Mouse (Mus musculus) embryonic stem cell, embryonic (primary cell): ENCODE data around the gene Mme.

Experiments
- CTCF ChIA-PET, 4 experiments: fragments of 300-600 bp in 2 of 4; fragments of 350-600 bp in 2 of 4; sonication (Branson Sonifier 250); formaldehyde crosslinking; loops; one replicate each; lab custom pipeline; 2022; ENCODE audit warnings: inconsistent platforms in 2 of 4; lab: Charles Lee
- POLR2A ChIA-PET, 4 experiments: fragments of 300-600 bp in 2 of 4; fragments of 350-600 bp in 2 of 4; sonication (Branson Sonifier 250); formaldehyde crosslinking; loops; one replicate each; lab custom pipeline; 2022; ENCODE audit warnings: antibody characterized with exemption in 4 of 4, inconsistent platforms in 1 of 4; lab: Charles Lee

Mme gene

DNA sequence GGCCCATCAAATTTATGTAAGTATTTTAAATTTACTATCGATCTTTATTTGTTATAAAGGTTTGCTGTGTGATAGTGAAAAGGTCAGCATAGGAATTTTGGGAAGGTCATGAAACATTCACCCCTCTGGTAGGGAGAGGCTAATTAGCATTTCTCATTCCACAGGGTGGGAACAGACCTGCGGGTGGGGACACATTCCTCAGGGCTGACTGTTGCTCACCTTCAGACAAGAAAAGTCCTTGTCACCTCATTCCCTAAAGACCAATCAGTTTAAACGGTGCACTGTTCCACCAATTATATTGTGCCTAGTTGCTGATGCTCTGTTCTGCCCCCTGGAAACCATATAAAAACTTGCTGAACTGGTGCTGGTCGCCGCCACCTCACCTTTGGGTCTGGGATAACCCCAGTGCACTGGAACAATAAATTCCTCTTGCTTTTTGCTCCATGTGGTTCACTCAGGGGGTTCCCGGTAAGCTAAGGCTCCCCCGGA lies at the start of gene Mme:
TSS of gene Mme (plus strand) at position 439 of the 489 bp plus-strand sequence.
- POLR2A ChIA-PET = interaction anchor here in 1 of 4 experiments (1.9 kb wide), 1 partner anchor 54 kb away, joined by 9 read pairs; no protein-coding TSS in a partner anchor
- CTCF ChIA-PET = no interaction called here

DNA sequence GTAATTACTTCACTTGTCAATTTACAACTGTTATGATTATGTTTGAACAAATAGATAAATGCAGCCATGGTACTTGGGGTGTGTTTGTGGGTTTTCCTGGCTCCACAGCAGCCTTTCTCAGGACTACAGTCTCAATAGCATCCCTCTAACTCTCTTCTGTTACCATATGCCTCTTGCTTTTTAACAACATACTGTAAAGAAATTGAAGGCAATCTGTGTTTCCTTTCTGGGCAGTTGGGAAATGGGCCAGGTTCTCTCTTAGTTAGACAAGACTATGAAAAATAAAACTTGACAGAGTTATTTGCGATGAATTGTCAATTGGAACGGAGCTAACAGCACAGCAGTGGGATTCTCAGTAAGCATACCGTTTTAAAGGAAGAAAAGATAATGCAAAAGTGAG lies 44.8 kb upstream of the Mme start:
- POLR2A ChIA-PET = no interaction called here
- CTCF ChIA-PET = no interaction called here

DNA sequence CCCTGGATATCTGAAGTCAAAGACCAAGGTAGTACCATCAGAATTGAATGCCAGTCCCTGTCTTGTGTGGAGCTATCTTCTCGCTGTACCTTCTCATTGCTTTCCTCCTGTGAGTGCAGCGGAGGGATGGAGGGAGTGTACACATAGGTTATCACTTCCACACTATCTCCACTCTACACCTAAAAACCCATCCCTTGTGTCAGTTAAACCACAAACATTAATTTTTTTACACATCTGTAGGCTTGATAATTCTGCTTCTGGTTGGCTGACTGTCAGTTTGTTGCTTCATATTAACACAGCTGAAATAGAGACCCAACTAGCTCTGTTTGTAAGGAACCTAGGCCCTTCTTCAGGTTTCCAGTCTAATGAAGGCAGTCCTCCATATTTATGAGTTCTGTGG lies 43.3 kb upstream of the Mme start:
- POLR2A ChIA-PET = no interaction called here
- CTCF ChIA-PET = no interaction called here

- CTCF ChIA-PET = no interaction called here
- POLR2A ChIA-PET = interaction anchor here in 1 of 4 experiments (1.4 kb wide), 1 partner anchor 22 kb away, joined by 5 read pairs; no protein-coding TSS in a partner anchor
Observed at GRCm38 (mm10) chr3:63221867-63222591, 19.3 kb upstream of the Mme start.

DNA sequence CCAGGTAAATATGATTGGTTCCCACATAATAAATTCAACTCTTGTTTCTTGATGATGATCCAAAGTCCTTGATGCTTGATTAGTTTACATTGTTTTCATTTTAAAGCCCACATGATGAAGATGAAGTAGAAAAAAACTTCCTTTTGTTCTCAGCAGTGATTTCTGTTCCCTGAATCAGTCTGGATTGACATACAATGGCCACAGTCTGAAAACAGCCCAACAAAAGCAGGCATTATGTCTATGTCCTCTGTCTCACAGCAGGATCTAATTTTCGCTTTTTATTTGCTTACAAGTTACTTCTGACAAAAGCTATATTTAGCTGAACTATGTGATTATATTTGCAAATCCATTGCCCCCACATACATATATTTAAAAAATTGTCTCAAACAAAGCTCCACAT lies 17.7 kb upstream of the Mme start:
- POLR2A ChIA-PET = no interaction called here

DNA sequence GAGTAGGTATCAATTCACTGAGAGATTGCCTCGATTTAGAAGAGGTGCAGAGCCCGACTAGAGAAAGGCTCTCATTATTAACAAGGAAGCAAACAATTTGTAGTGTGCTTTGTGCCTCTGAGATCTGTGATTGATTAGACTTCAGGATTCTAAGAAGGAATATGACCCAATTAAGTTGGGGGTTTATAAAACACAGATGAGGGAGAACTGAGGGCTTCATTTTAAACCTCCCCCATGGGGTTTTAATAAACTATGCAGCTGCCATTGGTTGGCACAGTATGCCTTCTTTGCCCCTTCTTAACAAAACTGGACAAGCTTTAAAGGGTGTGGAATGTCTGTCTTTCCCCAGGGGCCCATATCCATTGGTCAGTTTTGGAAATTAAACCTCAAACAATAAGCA lies 5.4 kb upstream of the Mme start:
- POLR2A ChIA-PET = no interaction called here
- CTCF ChIA-PET = no interaction called here

More for the DNA sequence above, 17.7 kb upstream of the Mme start:
- CTCF ChIA-PET = no interaction called here

DNA sequence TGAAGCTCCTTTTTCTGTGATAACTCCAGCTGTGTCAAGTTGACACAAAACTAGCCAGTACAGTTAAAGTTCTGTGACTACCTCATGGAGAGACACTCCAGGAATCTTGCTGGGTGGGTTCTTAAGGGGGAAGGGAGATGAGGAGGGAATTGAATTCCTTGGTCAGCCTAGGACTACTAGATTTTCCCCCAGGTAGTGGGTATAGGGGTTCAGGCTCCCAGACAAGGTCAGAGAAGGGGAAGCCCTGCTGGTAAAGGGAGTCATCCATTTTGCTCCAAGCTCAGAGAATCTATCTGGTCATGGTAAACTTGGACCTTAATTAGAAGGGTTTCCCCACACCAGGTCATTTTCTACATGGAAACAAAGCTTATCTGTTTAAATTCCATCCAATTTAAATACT lies 2.4 kb downstream of the Mme start:
- POLR2A ChIA-PET = interaction anchor here in 2 of 4 experiments (0.7 to 3.1 kb wide), 5 partner anchors 17 to 626 kb away, joined by 3 to 30 read pairs (median 5); no protein-coding TSS in a partner anchor

DNA sequence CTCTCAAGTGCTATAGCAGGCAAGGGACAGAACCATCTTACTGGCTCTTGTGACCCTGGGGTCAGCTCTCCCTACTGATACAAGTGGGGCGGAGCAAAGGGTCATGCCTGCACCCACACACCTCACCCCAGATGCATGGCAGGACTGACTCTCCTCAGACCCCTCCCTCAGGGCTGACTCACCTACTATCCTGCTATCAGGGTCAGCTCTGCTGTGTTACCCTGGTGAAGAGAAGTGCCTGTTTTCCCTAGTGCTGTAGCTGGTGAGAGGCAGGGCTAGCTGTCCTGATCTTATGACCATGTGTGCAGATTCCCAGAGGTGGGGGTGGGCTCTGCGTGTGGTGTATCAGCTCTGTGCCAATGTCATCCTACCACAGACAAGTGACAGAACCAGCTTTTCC lies 30.8 kb downstream of the Mme start:
- ChIA-PET CTCF (interaction anchor here in 1 of 4 experiments (0.6 kb wide), 1 partner anchor 33 kb away, joined by 5 read pairs; no protein-coding TSS in a partner anchor), POLR2A (interaction anchor here (0.6 to 4.7 kb wide), 10 partner anchors 20 to 168 kb away, joined by 3 to 45 read pairs (median 6); no protein-coding TSS in a partner anchor)

More for the DNA sequence above, 2.4 kb downstream of the Mme start:
- CTCF ChIA-PET = no interaction called here

GRCm38 (mm10) chr3:63294316-63294715 lies 53.0 kb downstream of the Mme start:
- ChIA-PET CTCF (no interaction called here), POLR2A (interaction anchor here in 3 of 4 experiments (0.6 to 6.4 kb wide), 18 partner anchors 9 to 356 kb away, joined by 3 to 64 read pairs (median 4); partner anchors contain the start of gene Mme (in 1 of the 3))

DNA sequence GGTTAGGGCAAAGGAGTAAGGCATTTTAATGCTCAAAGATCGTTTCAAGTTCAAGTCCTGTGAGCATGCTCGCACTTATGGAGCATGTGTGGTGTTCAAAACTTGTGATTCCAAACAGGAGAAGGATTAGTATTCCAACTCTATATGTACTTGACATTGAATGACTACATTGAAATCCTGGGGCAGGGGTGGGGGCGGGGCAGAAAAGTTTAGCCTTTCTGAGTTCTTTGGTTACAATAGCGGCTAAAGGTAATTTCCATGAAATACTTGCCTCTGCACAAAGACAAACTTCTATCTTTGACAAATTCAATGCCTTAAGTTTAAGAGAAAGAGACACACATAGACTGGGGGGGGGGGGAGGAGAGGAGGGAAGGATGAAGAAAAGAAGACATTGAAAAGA lies 53.5 kb downstream of the Mme start:
- ChIA-PET CTCF (interaction anchor here in 1 of 4 experiments (0.6 kb wide), 1 partner anchor 1578 kb away, joined by 3 read pairs; no protein-coding TSS in a partner anchor), POLR2A (interaction anchor here (0.6 to 6.4 kb wide), 50 partner anchors 9 to 977 kb away, joined by 3 to 64 read pairs (median 4); partner anchors contain the start of genes Dhx36 (in 1 of the 4), Gm34302 (in 1 of the 4) and Mme (in 1 of the 4))

DNA sequence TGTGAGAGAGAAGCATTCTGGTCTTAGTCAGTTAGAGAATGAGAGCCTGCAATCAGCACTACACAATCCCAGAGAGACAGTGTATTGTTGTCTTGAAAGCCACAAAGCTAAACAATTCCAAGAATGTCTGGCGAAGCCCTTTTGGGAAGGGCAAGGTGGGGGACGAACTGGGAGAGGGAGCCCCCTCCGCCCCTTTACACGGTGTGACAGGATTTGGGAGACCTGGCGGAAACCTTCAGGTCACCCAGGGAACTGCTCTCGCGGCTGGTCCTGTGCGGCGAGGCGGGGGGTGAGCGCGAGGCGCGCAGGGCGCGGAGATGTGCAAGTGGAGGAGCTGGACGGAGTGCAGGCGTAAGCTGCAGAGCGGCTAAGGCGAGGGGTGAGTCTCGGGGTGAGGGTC lies 53.9 kb downstream of the Mme start:
- ChIA-PET POLR2A (interaction anchor here (0.6 to 6.4 kb wide), 56 partner anchors 8 to 977 kb away, joined by 3 to 64 read pairs (median 4); partner anchors contain the start of genes Dhx36 (in 1 of the 4), Gm34302 (in 1 of the 4) and Mme (in 1 of the 4)), CTCF (interaction anchor here in 1 of 4 experiments (0.6 kb wide), 1 partner anchor 1577 kb away, joined by 3 read pairs; no protein-coding TSS in a partner anchor)

DNA sequence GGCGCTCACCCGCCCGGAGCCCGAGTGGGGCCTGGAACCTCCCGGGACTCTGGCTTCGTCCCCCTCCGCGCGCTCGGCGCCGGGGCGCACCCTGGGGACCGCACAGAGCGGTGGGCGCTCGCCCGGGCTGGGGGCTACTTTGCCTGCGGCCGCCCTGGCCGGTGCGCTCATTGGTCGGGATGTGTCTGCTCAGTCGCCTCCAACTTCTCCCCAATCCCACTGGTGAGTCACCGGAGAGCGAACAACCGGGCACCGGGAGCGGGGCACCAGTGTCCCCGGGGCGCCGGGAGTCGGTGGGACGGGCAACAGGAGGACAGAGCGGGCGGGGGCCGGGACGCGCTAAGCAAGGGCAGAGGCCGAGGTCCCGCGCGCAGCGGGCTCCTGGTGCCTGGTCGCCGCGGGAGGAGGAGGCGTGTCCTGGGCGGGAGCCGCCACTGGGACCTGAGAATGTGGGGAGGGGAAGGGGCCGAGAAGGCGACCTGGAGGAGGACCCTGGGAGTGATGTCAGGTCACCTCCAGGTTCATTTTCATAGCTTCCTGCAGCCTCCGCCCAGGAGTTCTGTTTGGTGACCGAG lies 54.4 kb downstream of the Mme start:
- CTCF ChIA-PET = no interaction called here
- POLR2A ChIA-PET = interaction anchor here (0.5 to 6.4 kb wide), 55 partner anchors 8 to 976 kb away, joined by 3 to 64 read pairs (median 4); partner anchors contain the start of genes Dhx36 (in 1 of the 4), Gm34302 (in 1 of the 4), Gmps (in 1 of the 4) and Mme (in 1 of the 4)

- ChIA-PET POLR2A (interaction anchor here (0.5 to 6.4 kb wide), 32 partner anchors 7 to 790 kb away, joined by 3 to 64 read pairs (median 6); partner anchors contain the start of genes Dhx36 (in 1 of the 4) and Gmps (in 1 of the 4)), CTCF (interaction anchor here in 2 of 4 experiments (0.7 to 1.9 kb wide), 2 partner anchors 27 to 105 kb away, joined by 10 to 12 read pairs; no protein-coding TSS in a partner anchor)
Observed at GRCm38 (mm10) chr3:63296411-63296810, 55.1 kb downstream of the Mme start.

DNA sequence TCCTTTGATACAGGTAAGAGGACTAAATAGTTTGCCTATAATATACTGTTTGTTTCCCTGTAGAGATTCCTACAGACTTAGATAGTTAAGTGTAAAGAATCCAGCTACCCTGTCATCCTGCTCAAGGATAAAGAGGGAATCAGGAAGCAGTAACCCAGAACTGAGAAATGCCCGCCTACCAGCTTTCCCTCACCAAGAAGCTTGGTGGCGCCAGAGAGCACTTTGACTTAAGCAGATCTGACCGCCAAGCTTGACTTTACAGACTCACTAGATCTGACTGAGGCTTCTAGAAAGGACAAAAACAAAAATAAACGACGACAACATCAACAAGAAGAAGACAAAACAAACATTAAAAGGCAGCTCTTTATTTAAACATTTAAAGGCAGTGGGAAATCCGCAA lies 56.5 kb downstream of the Mme start:
- ChIA-PET CTCF (interaction anchor here in 3 of 4 experiments (0.5 to 1.9 kb wide), 12 partner anchors 8 to 727 kb away, joined by 3 to 10 read pairs (median 3); no protein-coding TSS in a partner anchor), POLR2A (interaction anchor here in 2 of 4 experiments (0.6 to 6.4 kb wide), 16 partner anchors 10 to 354 kb away, joined by 3 to 64 read pairs (median 7); no protein-coding TSS in a partner anchor)

- POLR2A ChIA-PET = interaction anchor here in 3 of 4 experiments (0.6 to 7.2 kb wide), 10 partner anchors 9 to 36 kb away, joined by 3 to 64 read pairs (median 7); no protein-coding TSS in a partner anchor
- CTCF ChIA-PET = no interaction called here
Observed at GRCm38 (mm10) chr3:63315211-63315760, 73.9 kb downstream of the Mme start.

- ChIA-PET CTCF (interaction anchor here in 2 of 4 experiments (0.7 to 0.8 kb wide), 2 partner anchors 19 to 224 kb away, joined by 3 read pairs; no protein-coding TSS in a partner anchor), POLR2A (interaction anchor here (0.5 to 7.2 kb wide), 13 partner anchors 8 to 73 kb away, joined by 3 to 64 read pairs (median 5); no protein-coding TSS in a partner anchor)
Observed at GRCm38 (mm10) chr3:63317496-63317895, 76.2 kb downstream of the Mme start.

DNA sequence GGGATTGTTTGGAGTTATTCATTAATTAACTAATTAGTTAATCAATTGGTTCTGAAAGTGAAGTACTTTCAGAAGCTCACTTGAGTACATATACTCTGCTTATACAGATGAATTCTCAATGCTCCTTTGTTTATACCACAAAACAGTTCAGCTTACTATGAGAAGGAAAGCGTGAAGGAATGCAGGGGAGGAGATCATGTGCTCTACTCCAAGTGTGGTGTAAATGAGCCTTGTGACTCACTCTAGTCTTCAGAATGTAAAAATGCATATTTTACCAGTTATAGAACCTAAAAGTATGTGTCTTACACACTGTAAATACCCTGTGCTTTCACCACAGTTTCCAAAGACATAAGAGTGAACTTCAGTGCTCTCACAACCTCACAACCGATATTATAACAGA lies 84.3 kb downstream of the Mme start:
- ChIA-PET CTCF (interaction anchor here in 1 of 4 experiments (0.7 kb wide), 1 partner anchor 37 kb away, joined by 3 read pairs; no protein-coding TSS in a partner anchor), POLR2A (interaction anchor here in 3 of 4 experiments (0.6 to 7.3 kb wide), 11 partner anchors 9 to 30 kb away, joined by 3 to 64 read pairs (median 3); no protein-coding TSS in a partner anchor)

DNA sequence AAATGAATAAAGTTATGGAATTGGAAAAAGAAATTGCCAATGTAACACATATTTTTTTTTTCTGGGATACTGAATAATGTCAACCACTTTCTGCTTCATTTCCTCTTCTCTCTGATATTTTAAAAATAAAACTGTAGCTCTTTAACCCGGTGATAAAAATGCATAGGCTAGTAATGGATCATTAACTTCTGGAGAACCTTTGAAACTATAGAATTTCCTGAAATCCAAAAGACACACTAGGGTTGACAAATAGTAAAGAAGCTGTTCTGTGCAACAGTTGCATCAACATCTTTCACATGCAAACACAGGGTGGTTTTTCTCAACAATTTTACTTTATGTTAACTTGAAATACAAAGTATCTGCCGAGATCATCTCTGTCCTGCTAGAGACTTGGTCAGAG lies 98.8 kb downstream of the Mme start:
- CTCF ChIA-PET = no interaction called here
- POLR2A ChIA-PET = interaction anchor here in 1 of 4 experiments (0.8 to 0.9 kb wide), 2 partner anchors 9 to 15 kb away, joined by 3 to 4 read pairs; no protein-coding TSS in a partner anchor
